Mouse (Mus musculus) megakaryocyte, embryonic 14.5 days (primary cell): ENCODE results near the gene Gm20388.

ENCODE experiments used
- FLI1 ChIP-seq: IDR thresholded peaks from 2 replicates; pipeline ENCODE4 v1.6.1; 2012; ENCODE audit warnings: low read length, inconsistent platforms, mixed read lengths
- GATA1 ChIP-seq: IDR thresholded peaks from 3 replicates; pipeline ENCODE4 v1.6.1; 2012; ENCODE audit warnings: mixed read lengths, low read length, inconsistent platforms, borderline replicate concordance

GRCm38 (mm10) chr8:121310976-121311819, 1400.6 kb downstream of the Gm20388 start:
- TF ChIP-seq GATA1 = no peak
- no peak for TF ChIP-seq FLI1
